Mouse (Mus musculus) neutrophil, adult 5-6 weeks (primary cell): ENCODE data around the gene Adamtsl2. TPM values are rescaled to one million over a fixed set of nuclear protein-coding genes. Genes with fewer than 3 reads are reported as not detected.

Experiments
- ATAC-seq: fragments of 151-379, 151-347 bp; 2 replicates; pipeline ENCODE4 v1.8.0; 2017; ENCODE audit warnings: mild to moderate bottlenecking, moderate TSS enrichment; ENCODE audit not compliant: insufficient number of reproducible peaks, poor library complexity, low FRiP score, severe bottlenecking; ENCODE audit errors: extremely low read depth
- total RNA-seq: library from RNA; stranded (forward); fragments of 200-1000 nt; gene quantifications from 2 replicates; pipeline ENCODE4 v1.2.3, GENCODE M21; 2017

The Adamtsl2 gene
- total RNA-seq, 1 experiment from 2014 or later = not detected

- ATAC-seq = no peak
These were observed 65.8 kb downstream of the Adamtsl2 start for GRCm38 (mm10) chr2:27144957-27145356.

GRCm38 (mm10) chr2:27146840-27147239 lies 67.7 kb downstream of the Adamtsl2 start:
- ATAC-seq = no peak

GRCm38 (mm10) chr2:27149457-27149856 lies 70.3 kb downstream of the Adamtsl2 start:
- ATAC-seq = no peak

- no peak for ATAC-seq
These were observed 75.4 kb downstream of the Adamtsl2 start for GRCm38 (mm10) chr2:27154466-27155185.

- ATAC-seq = no peak
These were observed 77.4 kb downstream of the Adamtsl2 start for GRCm38 (mm10) chr2:27156596-27156995.

Other genes with a start within 250 kb of the Adamtsl2 start
- not detected in 2 replicates for gene Abo, start 214.4 kb upstream of the Adamtsl2 start, total RNA-seq
- 46.4 and 52.5 TPM in 2 replicates for gene Surf6, start 176.5 kb upstream of the Adamtsl2 start, total RNA-seq
- 10.6 and 13.3 TPM in 2 replicates for gene Med22, start 168.7 kb upstream of the Adamtsl2 start, total RNA-seq
- 711 and 793 TPM in 2 replicates for gene Rpl7a, start 168.6 kb upstream of the Adamtsl2 start, total RNA-seq
- gene Surf2, start 163.0 kb upstream of the Adamtsl2 start, total RNA-seq = 40.9 and 44.7 TPM in 2 replicates
- gene Surf1, start 162.8 kb upstream of the Adamtsl2 start, total RNA-seq = 74.5 and 91.8 TPM in 2 replicates
- 49.6 and 56.1 TPM in 2 replicates for gene Surf4, start 145.5 kb upstream of the Adamtsl2 start, total RNA-seq
- not detected in 2 replicates for gene Stkld1, start 145.3 kb upstream of the Adamtsl2 start, total RNA-seq
- gene Rexo4, start 115.0 kb upstream of the Adamtsl2 start, total RNA-seq = 76.4 and 98.3 TPM in 2 replicates
- not detected in 2 replicates for gene Adamts13, start 106.0 kb upstream of the Adamtsl2 start, total RNA-seq
- 16.9 and 22.8 TPM in 2 replicates for gene Cacfd1, start 69.5 kb upstream of the Adamtsl2 start, total RNA-seq
- gene Slc2a6, start 51.4 kb upstream of the Adamtsl2 start, total RNA-seq = 82.6 and 87.3 TPM in 2 replicates
- not detected in 2 replicates for gene Mymk, start 7.2 kb upstream of the Adamtsl2 start, total RNA-seq
- gene Fam163b, start 63.1 kb downstream of the Adamtsl2 start, total RNA-seq = not detected in 2 replicates
- not detected in 2 replicates for gene Dbh, start 85.9 kb downstream of the Adamtsl2 start, total RNA-seq
- not detected in 2 replicates for gene Sardh, start 169.0 kb downstream of the Adamtsl2 start, total RNA-seq